Mouse (Mus musculus) frontal cortex, adult (tissue): Measurements from ENCODE around the gene Mterf1b.

Source experiments
- ATAC-seq: cut with Nextera tagmentation; 2 replicates; pipeline ENCODE4 v1.9.2; 2017; ENCODE audit warnings: mild to moderate bottlenecking, moderate library complexity, mixed read lengths; ENCODE audit not compliant: low TSS enrichment

Gene Mterf1b

GRCm38 (mm10) chr5:4245004-4245403 lies 52.8 kb downstream of the Mterf1b start:
- ATAC-seq: no peak

- ATAC-seq: no peak
Observed at GRCm38 (mm10) chr5:4246095-4246494, 53.9 kb downstream of the Mterf1b start.
